Mouse (Mus musculus): ENCODE measurements around the gene Dicer1. TPM values are rescaled to one million over a fixed set of nuclear protein-coding genes. Genes with fewer than 3 reads are reported as not detected.

Dicer1 gene
- polyA plus RNA-seq (2015; fragmentation: Nextera tagmentation; extraction: Ambion mirVana): 40.3 and 40.7 TPM in 2 replicates

GRCm38 (mm10) chr12:104751814-104752765 is at the start of gene Dicer1:
Dicer1 (minus strand) TSS chr12:104751952.
- under 1% methylated on average over 82 of the region's 94 CpGs for WGBS
- H3K4me3 ChIP-seq (replicated peaks; ENCODE audit: low read length): peak within 1 kb of the TSS; percentile 95

GRCm38 (mm10) chr12:104799365-104799764 is 47.6 kb upstream of the Dicer1 start:
- peaks cover 4% of the 10 kb centered on the region; the same call in 1 of the 2 replicates for H3K4me1 ChIP-seq (replicated peaks; ENCODE audit: control insufficient read depth, insufficient read depth, low read length)
- WGBS: 92% methylated on average over 3 of the region's 3 CpGs
- H3K9me3 ChIP-seq (ENCODE audit: control insufficient read depth, low read length): peaks cover 16% of the 10 kb centered on the region
- no peak overlapping the region for H3K4me2 ChIP-seq (ENCODE audit: low read length)
- ATAC-seq: no peak
- H3K36me3 ChIP-seq (ENCODE audit: control insufficient read depth, insufficient read depth): 0 out of 2 replicates have a peak, but pooled peaks cover 4% of the 10 kb centered on the region
- H3K27ac ChIP-seq (ENCODE audit: low read length): no peak overlapping the region
- H3K27me3 ChIP-seq (replicated peaks; ENCODE audit: control insufficient read depth, insufficient read depth, low read length): no peaks in the 10 kb centered on the region
- H3K4me3 ChIP-seq (replicated peaks; ENCODE audit: low read length): no peak overlapping the region
- no peak overlapping the region for H3K9ac ChIP-seq (replicated peaks; ENCODE audit: low read depth, low read length)

More at GRCm38 (mm10) chr12:104751814-104752765, at the start of gene Dicer1:
- H3K9ac ChIP-seq (replicated peaks; ENCODE audit: low read depth, low read length): peak within 1 kb of the TSS; percentile 98
- H3K27ac ChIP-seq (ENCODE audit: low read length): peak within 1 kb of the TSS; percentile 95
- H3K4me2 ChIP-seq (ENCODE audit: low read length): peak within 1 kb of the TSS; percentile 94
- peak; percentile 96 for ATAC-seq
- no peaks in the 10 kb centered on the region for H3K9me3 ChIP-seq (ENCODE audit: control insufficient read depth, low read length)
- no peaks in the 10 kb centered on the region for H3K27me3 ChIP-seq (replicated peaks; ENCODE audit: control insufficient read depth, insufficient read depth, low read length)
- no peaks in the 10 kb centered on the region for H3K36me3 ChIP-seq (ENCODE audit: control insufficient read depth, insufficient read depth)
- peaks cover 35% of the 10 kb centered on the region for H3K4me1 ChIP-seq (replicated peaks; ENCODE audit: control insufficient read depth, insufficient read depth, low read length)

GRCm38 (mm10) chr12:104797905-104798304 is 46.2 kb upstream of the Dicer1 start:
- no peak overlapping the region for H3K4me3 ChIP-seq (replicated peaks; ENCODE audit: low read length)

GRCm38 (mm10) chr12:104796635-104797378 is 45.1 kb upstream of the Dicer1 start:
- H3K9ac ChIP-seq (replicated peaks; ENCODE audit: low read depth, low read length): no peak overlapping the region
- H3K27ac ChIP-seq (ENCODE audit: low read length): no peak overlapping the region
- ATAC-seq: no peak
- no peaks in the 10 kb centered on the region for H3K4me1 ChIP-seq (replicated peaks; ENCODE audit: control insufficient read depth, insufficient read depth, low read length)
- H3K36me3 ChIP-seq (ENCODE audit: control insufficient read depth, insufficient read depth): 0 out of 2 replicates have a peak, but pooled peaks cover 4% of the 10 kb centered on the region
- H3K4me3 ChIP-seq (replicated peaks; ENCODE audit: low read length): no peak overlapping the region
- WGBS: 89% methylated on average over 11 of the region's 11 CpGs
- H3K27me3 ChIP-seq (replicated peaks; ENCODE audit: control insufficient read depth, insufficient read depth, low read length): no peaks in the 10 kb centered on the region
- peaks cover 16% of the 10 kb centered on the region for H3K9me3 ChIP-seq (ENCODE audit: control insufficient read depth, low read length)
- H3K4me2 ChIP-seq (ENCODE audit: low read length): no peak overlapping the region

More at GRCm38 (mm10) chr12:104797905-104798304, 46.2 kb upstream of the Dicer1 start:
- H3K27ac ChIP-seq (ENCODE audit: low read length): no peak overlapping the region
- whole genome bisulfite sequencing: 97% methylated on average over 6 of the region's 6 CpGs
- peaks cover 4% of the 10 kb centered on the region; the same call in 1 of the 2 replicates for H3K4me1 ChIP-seq (replicated peaks; ENCODE audit: control insufficient read depth, insufficient read depth, low read length)
- no peak overlapping the region for H3K4me2 ChIP-seq (ENCODE audit: low read length)
- 0 out of 2 replicates have a peak, but pooled peaks cover 4% of the 10 kb centered on the region for H3K36me3 ChIP-seq (ENCODE audit: control insufficient read depth, insufficient read depth)
- no peak for ATAC-seq
- no peaks in the 10 kb centered on the region for H3K27me3 ChIP-seq (replicated peaks; ENCODE audit: control insufficient read depth, insufficient read depth, low read length)
- no peak overlapping the region for H3K9ac ChIP-seq (replicated peaks; ENCODE audit: low read depth, low read length)
- peaks cover 16% of the 10 kb centered on the region for H3K9me3 ChIP-seq (ENCODE audit: control insufficient read depth, low read length)

- WGBS: 33% methylated on average over 5 of the region's 5 CpGs
- H3K27me3 ChIP-seq (replicated peaks; ENCODE audit: control insufficient read depth, insufficient read depth, low read length): no peaks in the 10 kb centered on the region
- H3K27ac ChIP-seq (ENCODE audit: low read length): no peak overlapping the region
- ATAC-seq: no peak
- H3K36me3 ChIP-seq (ENCODE audit: control insufficient read depth, insufficient read depth): 0 out of 2 replicates have a peak, but pooled peaks cover 4% of the 10 kb centered on the region
- no peak overlapping the region for H3K9ac ChIP-seq (replicated peaks; ENCODE audit: low read depth, low read length)
- H3K4me1 ChIP-seq (replicated peaks; ENCODE audit: control insufficient read depth, insufficient read depth, low read length): no peaks in the 10 kb centered on the region
- no peak overlapping the region for H3K4me3 ChIP-seq (replicated peaks; ENCODE audit: low read length)
- no peak overlapping the region for H3K4me2 ChIP-seq (ENCODE audit: low read length)
- H3K9me3 ChIP-seq (ENCODE audit: control insufficient read depth, low read length): peaks cover 16% of the 10 kb centered on the region
Measured at GRCm38 (mm10) chr12:104794957-104795356, 43.2 kb upstream of the Dicer1 start.

GRCm38 (mm10) chr12:104793486-104793885 is 41.7 kb upstream of the Dicer1 start:
- H3K4me2 ChIP-seq (ENCODE audit: low read length): no peak overlapping the region
- H3K27ac ChIP-seq (ENCODE audit: low read length): no peak overlapping the region
- 78% methylated on average over 12 of the region's 12 CpGs for WGBS
- no peaks in the 10 kb centered on the region for H3K36me3 ChIP-seq (ENCODE audit: control insufficient read depth, insufficient read depth)
- no peak for ATAC-seq
- no peak overlapping the region for H3K9ac ChIP-seq (replicated peaks; ENCODE audit: low read depth, low read length)
- no peak overlapping the region for H3K4me3 ChIP-seq (replicated peaks; ENCODE audit: low read length)
- no peaks in the 10 kb centered on the region for H3K27me3 ChIP-seq (replicated peaks; ENCODE audit: control insufficient read depth, insufficient read depth, low read length)
- H3K9me3 ChIP-seq (ENCODE audit: control insufficient read depth, low read length): peaks cover 7% of the 10 kb centered on the region; the same call in 1 of the 2 replicates
- no peaks in the 10 kb centered on the region for H3K4me1 ChIP-seq (replicated peaks; ENCODE audit: control insufficient read depth, insufficient read depth, low read length)

GRCm38 (mm10) chr12:104777603-104778002 is 25.9 kb upstream of the Dicer1 start:
- Histone ChIP-seq H3K4me1 (replicated peaks; ENCODE audit: control insufficient read depth, insufficient read depth, low read length) (no peaks in the 10 kb centered on the region), H3K4me3 (replicated peaks; ENCODE audit: low read length) (no peak overlapping the region), H3K27me3 (replicated peaks; ENCODE audit: control insufficient read depth, insufficient read depth, low read length) (no peaks in the 10 kb centered on the region), H3K4me2 (ENCODE audit: low read length) (no peak overlapping the region), H3K9ac (replicated peaks; ENCODE audit: low read depth, low read length) (no peak overlapping the region), H3K9me3 (ENCODE audit: control insufficient read depth, low read length) (no peaks in the 10 kb centered on the region), H3K27ac (ENCODE audit: low read length) (no peak overlapping the region), H3K36me3 (ENCODE audit: control insufficient read depth, insufficient read depth) (no peaks in the 10 kb centered on the region)
- WGBS: 93% methylated on average over 1 of the region's 1 CpGs
- no peak for ATAC-seq

GRCm38 (mm10) chr12:104771941-104772340 is 20.2 kb upstream of the Dicer1 start:
- Histone ChIP-seq H3K4me1 (replicated peaks; ENCODE audit: control insufficient read depth, insufficient read depth, low read length) (no peaks in the 10 kb centered on the region), H3K27me3 (replicated peaks; ENCODE audit: control insufficient read depth, insufficient read depth, low read length) (no peaks in the 10 kb centered on the region), H3K9me3 (ENCODE audit: control insufficient read depth, low read length) (no peaks in the 10 kb centered on the region), H3K9ac (replicated peaks; ENCODE audit: low read depth, low read length) (no peak overlapping the region), H3K4me3 (replicated peaks; ENCODE audit: low read length) (no peak overlapping the region), H3K36me3 (ENCODE audit: control insufficient read depth, insufficient read depth) (no peaks in the 10 kb centered on the region), H3K27ac (ENCODE audit: low read length) (no peak overlapping the region), H3K4me2 (ENCODE audit: low read length) (no peak overlapping the region)
- WGBS: 90% methylated on average over 2 of the region's 2 CpGs
- no peak for ATAC-seq
